Mouse (Mus musculus) frontal cortex, postnatal 36 days (tissue): ENCODE data around the gene Gm10643.

Source experiments
- DNase-seq, 2 experiments: peaks; one replicate each; pipeline ENCODE4 v3.0.0; 2022; ENCODE audit warnings: low spot score in 2 of 2

Gene Gm10643

DNA sequence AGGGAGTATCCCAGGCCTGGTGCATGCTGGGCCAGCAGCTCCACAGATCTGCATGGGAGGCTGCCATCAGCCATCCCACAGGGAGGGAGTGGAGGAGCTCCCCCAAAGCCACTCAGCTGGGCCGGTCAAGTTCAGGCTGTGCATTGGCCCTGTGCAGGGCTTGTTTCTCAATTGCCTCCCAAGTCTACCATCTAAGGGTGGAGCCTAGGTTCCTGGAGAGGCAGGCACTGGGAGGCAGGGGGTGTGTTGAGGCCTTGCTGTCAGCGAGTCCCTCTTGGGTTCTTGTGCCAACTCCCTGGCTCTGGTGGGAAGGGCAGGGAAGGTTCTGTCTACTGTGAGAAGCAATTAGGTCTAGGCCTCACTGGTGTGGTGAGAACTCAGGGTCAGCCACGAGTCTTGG lies 7.0 kb upstream of the Gm10643 start:
- no peak for DNase-seq

DNA sequence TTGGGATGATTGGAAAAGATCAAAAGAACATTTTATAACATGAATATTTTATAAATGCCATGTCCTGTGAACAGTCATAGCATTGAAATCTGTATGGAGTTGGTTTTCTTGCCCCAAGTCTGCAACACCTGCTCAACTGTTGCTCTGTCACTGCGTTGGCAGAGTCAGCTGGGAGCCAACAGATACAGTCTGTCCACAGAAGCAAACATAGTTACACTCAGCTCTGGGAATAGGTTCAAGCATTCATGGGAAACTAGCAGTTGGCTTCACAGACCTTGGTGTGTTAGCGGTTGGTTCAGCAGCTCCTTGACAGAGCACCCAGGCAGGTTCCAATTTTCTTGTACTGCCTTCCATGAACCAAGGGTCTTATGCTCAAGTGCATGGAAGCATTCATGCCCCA lies 5.7 kb upstream of the Gm10643 start:
- DNase-seq = peak; percentile 43 to 80

DNA sequence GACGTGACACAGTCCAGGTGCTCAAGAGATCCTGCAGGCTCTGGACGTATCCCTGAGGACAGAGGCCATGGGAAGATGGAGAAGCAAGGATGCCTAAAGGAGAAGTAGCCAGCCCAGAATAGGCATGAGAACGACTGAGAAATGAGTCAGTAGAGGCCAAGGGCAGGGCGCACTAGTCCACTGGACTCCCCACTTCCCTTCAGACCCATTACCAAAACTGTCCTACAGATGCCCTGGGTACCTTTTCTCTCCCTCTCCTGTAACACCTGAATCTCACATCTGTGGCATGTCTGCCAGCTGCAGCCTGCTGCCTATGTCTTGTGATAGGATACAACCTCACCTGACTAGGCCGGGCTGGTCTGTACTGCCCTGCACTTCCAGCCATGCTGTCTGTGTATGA lies 5.3 kb upstream of the Gm10643 start:
- no peak for DNase-seq

DNA sequence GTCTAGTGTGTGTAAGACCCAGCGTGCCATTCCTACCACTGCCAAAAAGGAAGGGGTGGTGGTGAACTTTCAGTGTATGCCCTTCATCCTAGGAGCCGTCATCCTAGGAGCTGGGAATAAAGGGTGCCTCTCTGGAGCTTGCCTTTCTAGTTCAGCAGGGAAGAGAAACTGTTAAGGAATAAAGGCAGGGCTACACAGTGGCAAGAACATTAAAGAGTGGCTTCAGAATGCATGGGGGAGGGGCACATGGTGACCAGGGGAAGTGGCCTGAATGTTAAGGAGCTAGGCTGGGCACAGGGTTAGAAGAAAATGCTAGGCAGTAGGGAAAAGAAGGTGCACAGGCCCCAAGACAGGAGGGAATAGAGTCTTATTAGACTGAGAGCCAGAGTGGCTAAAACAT lies 4.8 kb upstream of the Gm10643 start:
- DNase-seq = no peak

DNA sequence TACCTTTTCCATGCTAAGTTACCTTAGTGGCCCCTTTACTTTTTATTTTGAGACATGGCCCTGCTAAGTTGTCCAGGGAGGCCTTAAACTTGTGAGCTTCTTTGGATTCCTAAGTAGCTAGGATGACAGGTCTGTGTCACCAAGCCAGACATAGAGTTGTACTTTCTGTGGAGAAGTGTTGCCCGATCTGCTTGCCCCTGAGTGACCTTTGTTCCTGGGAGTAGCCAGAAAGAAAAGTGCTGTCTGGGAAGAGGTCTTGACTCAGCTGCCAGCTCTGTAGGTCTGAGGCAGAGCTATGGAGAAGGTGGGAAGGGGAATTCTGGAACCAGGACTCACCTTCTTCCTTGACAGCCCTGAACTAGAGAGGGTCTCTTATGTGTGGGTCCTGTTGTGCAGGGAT lies 4.2 kb upstream of the Gm10643 start:
- DNase-seq = no peak

DNA sequence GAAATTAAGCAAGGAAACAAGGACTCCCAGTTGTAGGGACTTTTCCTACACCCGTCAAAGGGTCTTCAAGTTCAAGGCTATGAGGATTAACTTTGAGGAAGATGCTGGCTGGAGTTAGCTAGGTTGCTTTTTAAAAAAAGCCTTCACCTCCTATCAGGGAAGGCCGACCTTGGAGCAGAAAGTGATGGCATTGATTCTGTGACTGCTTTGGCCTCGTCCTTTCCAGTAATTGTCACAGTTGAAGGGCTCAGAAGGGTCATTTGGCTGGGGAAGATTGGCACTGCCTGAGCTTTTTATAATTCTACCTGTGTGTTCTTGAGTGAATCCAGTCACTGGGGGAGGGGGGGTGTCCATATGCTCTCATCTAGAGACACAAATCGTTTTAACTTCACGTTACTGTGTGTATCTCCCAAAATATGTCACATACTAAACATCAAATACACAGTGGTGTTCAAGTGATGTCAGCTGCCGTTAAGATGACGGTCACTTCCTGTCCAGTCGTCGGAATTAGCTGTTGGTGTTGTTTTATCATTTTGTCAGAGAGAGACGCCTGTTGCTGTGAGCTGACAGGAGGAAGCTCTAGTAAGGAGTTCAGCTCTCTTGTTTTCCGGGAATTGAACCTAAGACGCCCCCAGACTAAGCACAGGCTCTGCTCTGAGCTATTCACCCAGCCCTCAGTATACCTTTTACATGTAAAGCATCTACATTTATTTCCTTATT lies 3.5 kb upstream of the Gm10643 start:
- no peak for DNase-seq

DNA sequence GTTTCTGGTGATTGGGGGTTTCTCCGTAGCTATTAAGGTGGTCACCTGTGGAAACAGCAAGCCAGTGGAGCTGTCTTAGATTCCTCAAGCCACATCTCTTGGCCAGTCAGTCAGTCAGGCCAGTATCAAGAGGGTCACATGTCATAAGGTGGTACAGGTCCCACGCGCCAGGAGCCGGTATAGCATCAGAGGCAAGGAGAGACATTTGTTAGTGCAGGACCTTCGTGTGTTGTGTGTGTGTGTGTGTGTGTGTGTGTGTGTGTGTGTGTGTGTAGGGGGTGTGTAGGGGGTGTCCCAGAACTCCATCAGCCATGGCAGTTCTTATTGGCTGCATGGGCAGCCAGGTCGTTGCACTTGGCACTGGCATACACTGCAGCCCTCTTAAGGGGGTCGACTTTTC lies 3.0 kb upstream of the Gm10643 start:
- DNase-seq = no peak

DNA sequence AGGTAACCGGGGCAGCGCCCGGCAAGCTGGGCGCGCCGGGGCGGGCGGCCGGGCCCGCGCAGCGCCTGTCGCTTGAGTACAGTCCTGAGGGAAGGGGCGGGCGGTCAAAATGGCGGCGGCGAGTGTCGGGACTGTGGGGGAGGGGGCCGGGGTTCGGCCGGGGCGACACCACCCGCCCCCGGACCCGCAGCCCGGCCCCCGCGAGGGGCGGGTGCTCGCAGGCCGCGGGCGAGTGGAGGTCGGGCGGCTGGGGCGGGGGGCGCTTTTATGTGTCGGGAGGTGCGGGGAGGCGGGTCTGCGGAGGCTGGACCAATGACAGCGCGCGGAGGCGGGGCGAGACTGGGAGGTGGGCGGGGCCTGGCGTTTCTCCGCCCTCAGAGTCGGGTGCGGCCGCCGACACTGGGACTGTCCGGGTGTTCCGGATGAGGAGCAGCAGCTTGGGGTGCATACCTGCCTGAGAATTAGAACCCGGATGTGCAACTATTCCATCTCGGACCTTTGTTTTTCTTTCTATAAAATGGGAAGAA lies 2.2 kb upstream of the Gm10643 start:
- peak; percentile 94 to 95 for DNase-seq

DNA sequence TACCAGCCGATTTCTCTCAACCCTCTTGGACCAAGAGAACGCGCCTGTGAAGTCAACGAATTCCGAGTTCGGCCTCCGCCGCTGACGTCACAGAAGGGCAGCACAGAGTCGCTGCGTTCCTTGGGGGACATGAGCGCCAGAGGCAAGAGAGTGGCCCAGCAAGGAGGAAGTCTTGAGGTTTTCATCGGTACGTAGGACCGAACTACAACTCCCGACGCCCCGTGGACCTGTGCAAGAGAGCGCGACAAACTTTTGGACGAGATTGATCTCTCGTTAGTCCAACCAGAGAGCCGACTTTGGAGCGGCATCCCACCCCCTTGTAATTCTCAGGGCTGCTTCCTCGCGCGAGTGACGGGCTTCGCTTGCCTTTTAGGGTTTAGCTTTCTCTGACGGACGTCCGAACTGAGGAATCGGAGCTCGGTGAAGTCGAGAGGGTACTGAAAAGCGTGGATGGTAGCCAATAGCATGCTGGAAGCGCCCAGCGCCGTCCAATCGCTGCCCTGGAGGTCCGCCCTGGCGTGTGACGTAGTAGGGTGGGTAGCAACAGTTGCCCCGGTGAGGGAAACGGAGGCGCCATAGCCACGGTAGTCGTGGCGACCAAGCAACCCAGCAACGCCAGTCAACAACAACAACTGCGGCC lies 1.5 kb upstream of the Gm10643 start, which contains the start of gene Rfx1:
TSS of gene Rfx1 (plus strand) at position 544 of the 640 bp plus-strand sequence.
- DNase-seq = peak; percentile 99 to 100

DNA sequence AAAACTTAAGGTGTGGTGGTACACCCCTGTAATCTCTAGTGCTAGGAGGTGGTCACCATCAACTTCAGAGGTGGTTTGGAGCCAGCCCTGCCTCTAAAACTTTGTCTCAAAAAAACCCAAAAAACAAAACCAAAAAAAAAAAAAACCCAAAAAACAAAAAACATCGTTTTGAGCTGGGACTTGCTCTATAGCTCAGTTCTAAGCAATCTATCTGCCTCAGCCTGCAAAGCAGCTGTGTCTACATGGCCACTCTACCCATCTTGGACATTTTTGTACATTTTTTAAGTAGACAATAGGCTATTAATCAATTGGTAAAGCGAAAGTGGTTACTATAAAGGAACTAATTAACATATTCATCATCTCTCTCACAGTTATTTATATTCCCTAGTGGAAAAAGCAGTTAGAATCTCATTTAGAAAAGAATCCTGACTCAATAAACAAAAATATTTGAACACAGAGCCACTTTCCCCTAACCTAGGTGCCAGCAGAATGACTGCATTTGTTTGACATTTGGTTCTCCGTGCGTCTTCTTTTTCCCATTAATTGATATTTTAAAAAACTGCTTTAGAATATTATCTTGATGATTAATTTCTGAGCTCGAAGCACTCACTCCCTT lies 628 bp upstream of the Gm10643 start:
- no peak for DNase-seq

DNA sequence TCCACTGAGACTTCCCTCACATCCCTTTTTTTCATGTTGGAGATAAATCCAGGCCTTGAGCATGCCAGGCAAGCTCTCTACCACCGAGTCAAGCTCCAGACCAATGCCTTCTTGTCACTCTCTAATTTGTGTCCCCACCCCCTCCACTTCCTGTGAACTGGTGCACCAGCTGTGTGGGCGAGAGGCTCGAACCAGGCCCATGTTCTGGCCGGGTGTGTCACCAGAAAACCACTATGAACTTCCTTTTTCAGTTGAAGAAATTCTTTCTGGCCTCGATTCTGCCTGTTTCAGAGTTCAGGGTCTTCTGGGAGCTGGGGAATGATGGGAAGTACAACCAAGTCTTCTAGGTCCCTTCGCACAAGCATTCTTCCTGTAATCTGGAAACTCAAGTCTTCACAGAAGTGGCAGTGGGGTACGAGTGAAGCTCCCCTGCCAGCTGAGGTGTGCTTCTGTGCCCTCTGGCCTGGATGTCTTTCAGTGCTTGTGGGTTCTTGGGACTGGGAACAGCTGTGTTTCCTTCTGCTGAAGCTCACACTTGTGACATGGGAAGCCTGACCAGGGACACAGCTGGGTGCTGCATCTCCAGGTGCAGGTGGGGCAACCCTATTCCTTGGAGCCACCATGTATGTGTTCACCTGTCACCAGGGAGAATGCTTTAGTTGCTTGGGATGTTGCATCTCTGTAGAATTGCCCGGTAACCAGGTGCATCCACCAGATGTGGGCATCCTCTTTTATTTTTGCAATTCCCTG lies 901 bp downstream of the Gm10643 start:
- no peak for DNase-seq

DNA sequence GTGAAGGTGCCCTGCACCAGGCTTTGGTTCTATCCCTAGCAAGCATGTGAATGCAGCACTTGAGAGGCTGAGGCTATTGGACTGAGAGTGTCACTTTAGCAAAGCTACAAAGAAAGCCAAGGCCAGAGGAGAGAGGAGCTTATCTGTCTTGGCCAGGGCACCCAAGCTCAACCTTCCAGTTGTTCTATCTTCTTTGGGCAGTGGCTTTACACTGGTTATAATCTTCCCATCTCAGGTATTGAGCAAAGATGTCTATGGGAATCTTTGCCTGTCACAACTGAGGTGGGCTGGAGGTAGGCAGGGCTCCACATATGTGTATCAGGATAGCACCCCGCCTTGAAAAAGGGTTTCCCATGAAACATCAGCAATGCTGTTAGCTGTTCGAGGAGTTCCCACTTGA lies 4.7 kb downstream of the Gm10643 start:
- no peak for DNase-seq

DNA sequence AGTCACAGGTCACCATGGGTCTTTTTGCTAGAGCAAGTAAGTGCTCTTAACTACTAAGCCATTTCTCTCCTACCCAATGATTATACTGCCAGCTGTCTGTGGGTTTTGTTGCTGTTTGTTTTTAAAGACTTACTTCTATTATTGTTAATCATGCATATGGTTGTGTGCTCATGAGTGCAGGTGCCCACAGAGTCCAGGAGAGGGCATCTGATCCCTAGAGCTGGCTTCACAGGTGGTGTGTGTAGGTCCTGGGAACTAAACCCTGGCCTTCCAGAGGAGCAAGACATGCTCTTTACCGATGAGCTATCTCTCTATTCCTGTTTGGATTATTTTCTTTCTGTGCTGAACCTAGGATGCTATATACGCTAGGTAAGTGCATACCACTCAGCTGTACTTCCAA lies 5.7 kb downstream of the Gm10643 start:
- no peak for DNase-seq

DNA sequence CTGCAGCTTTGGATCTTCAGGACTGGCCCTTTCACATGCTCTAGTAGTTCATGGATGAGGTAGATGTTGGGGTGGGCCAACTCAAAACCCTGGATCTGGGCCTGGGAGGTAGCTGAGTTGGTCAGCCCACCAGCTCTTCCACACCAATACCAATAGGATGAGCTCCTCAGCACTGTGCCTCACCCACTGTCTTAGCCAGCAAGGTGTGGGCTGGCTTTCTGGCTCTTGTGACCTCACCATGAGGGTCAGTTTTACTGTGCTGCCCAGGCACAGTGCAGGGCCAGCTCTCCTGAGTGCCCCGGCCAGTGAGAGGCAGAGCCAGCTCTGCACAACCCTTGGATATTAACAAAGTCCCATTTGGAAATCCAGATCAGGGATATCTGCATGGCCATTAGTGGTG lies 7.1 kb downstream of the Gm10643 start:
- no peak for DNase-seq

DNA sequence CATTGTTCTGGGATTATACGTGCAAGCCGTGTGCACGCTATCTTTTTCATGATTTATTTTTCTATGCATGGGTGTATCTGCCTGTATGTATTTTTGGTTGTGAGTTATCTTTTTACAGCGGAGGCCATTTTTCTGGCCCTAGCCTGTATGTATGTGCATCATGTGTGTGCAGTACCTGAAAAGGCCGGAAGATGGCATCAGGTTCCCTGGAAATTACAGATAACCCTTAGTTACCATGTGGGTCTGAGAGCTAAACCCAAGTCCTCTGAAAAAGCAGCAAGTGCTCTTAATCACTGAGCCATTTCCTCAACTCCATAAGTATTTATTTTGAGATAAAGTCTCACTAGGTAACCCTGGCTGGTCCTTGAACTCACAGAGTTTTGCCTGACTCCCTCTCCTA lies 11.7 kb downstream of the Gm10643 start:
- no peak for DNase-seq

DNA sequence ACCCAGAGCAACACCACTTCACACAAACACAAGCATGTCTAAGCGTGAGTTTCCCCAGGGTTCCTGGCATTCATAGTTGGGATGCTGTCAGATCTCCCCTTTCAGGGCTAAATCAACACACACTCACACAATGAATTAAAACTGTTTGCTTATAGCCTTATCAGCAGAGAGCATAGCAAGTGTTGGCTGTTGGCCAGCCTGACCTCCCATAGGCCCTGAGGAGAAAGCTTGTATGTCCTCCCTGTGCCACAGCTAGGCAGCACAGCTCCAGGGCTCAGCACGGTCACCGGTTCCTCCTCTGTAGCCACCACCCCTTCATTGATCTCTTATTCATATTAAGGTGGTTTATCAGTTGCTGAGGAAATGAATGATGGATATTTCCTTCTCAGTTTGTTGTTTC lies 12.2 kb downstream of the Gm10643 start:
- no peak for DNase-seq

DNA sequence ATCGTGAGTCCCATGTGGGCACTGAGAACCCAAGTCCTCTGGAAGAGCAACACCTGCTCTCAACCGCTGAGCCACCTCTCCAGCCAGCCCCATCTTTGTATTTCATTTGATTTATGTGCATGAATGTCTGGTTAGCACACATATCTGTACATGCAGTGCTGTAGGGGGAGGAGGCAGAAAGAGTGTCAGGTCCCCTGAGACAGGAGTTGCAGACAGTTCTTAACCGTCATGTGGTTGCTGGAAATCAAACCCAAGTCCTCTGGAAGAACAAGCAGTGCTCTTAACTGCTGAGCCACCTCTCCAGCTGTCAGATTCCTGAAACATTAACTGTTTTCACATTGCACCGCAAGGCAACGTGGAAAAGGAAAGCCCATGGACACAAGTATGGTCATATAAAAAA lies 16.8 kb downstream of the Gm10643 start:
- DNase-seq = no peak

DNA sequence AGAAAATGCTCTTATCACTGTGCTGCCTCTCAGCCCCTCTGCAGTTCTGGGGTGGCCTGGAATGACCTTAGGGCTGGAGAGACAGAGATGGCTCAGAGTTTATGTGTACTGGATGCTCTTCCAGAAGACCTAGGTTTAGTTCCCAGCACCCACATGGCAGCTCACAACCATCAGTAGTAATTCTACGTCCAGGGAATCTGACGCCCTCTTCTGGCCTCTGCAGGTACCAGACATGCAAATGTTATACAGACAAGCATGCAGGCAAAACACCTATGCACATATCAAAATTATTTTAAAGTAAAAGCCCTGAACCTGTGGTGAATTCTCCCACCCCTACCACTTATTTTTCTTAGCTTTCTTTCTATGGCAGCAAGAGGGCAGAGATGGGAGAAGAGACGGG lies 18.4 kb downstream of the Gm10643 start:
- no peak for DNase-seq

DNA sequence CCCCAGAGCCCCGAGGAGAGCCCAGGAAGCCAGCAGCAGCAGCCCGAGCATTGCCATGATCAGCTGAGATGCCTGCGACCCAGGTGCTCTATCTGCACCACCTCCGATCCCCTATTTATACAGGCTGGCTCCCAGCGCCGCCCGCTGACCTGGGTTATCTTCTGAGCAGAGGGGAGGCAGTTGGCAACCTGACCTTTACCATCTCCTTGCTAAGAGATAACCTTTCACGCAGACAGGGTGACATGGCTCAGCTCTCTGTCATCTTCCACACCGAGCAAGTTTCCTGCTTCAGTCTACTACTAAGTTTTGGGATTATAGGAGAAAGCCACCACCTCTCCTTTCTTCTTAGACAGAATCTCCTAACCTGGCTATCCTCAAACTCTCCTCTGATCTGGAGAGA lies 20.0 kb downstream of the Gm10643 start, which contains the start of gene Rln3:
TSS of gene Rln3 (minus strand) at position 101 of the 400 bp plus-strand sequence.
- no peak for DNase-seq

DNA sequence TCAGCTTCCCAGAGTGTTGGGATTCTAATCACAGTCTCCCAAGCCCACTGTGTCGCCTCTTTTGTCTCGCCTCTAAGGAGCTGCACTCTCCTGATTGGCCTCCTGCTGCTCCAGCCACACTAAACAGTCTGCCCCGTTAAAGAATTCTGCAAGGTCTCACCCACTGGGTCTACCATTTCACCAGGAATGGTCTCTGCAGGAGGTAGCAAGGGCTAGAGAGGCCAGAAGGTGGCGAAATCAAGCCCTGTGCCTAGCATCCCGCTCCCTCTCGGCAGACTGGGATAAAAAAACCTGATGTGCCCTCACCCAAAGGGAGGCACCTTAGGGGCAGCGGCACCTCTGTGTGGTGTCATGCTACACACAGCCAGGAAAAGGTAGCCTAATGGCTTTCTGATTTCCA lies 20.8 kb downstream of the Gm10643 start:
- no peak for DNase-seq

DNA sequence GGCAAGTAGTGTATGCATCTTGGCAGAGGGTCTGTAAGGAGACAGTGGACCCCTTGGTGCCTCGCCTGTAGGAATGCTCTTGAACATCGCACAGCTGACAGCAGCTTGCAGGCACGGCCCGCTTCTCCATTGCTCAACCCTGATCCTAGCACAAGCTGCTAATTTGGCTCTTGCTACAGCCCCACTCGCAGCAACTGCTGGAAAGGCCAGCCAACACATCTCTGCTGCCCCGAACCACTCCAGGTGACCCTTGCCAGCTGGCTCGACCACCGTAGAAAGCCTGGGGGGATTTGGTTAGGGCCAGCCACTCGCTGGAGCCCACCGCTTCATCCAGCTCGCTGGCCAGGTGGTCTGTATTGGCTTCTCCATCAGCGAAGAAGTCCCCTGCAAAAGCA lies 22.0 kb downstream of the Gm10643 start:
- no peak for DNase-seq
